Mouse (Mus musculus) E14TG2a.4 (cell line): ENCODE measurements at regions not wholly inside any gene's neighbourhood (a gene's known extent, or its start where the extent isn't known, plus 50 kb on each side); places are given as distances from the start of the nearest gene placed in this dataset.

Source experiments
- CTCF ChIP-seq: conservative IDR thresholded peaks from 2 replicates; pipeline ENCODE4 v1.5.1; 2014; ENCODE audit warnings: low read length
- NANOG ChIP-seq: IDR thresholded peaks from 2 replicates; pipeline ENCODE4 v1.6.1; 2014; ENCODE audit warnings: borderline replicate concordance, low read length, mixed read lengths

DNA sequence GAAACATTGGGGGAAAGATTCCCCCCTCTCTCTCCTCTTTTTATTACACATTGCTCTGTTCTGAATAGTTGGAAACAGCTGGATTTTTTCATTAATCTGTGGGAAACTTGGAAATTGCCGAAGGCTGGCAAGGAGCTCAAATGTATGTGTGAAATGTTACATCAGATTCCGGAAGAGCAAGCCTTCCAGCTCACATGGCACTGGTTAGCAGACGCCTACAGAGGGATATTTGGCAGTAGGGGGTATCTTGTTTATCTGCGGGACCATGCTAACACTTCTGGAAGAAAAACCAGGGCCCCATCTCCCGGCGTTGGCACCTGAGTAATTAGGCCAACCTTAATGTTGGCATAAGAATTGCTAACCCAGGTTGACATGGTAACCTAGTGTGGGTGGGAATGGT is 183.0 kb downstream of the Enc1 start:
- no peak for TF ChIP-seq CTCF
- TF ChIP-seq NANOG, result no peak
